Comparison of ENCODE assay signal across 8 mouse cellular contexts in the genomic region with DNA sequence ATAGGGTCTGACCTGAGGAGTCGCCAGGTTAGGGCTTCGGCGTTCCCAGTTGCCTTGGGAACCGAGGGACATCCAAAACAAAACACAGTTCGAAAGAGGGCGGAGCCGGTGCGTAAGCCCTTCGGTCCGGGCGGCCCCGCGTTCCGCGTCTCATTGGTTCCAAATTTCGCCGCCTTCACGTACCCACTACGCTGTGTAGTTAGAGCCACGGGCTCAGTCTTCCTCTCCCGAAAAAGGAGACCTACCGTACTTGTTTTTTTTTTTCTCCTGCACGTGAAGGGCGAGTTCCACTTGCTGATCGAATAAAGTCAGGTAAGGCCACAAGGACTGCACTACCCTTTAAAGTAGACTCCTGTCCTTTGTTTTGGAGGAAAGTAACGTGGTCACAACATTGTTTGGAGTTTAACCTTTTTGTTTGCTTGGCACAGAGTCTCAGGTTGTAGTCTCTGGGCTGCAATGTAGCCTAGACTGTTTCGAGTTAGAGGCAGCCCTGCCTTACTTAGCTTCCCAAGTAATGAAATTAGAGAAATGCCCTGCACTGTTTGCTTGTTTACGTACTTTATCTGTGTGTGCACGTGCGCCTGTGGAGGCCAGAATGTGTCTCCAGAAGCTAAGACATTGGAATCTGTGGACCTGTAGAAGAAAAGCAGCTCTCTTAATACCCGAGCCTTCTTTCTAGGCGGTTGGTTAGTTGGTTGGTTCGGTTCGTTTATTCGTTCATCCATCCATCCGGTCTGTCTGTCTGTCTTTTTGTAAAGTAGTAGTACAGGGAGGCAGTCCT. TPM values are rescaled to one million over a fixed set of nuclear protein-coding genes. Genes with fewer than 3 reads are reported as not detected.
DNase-seq lines count a peak whose midpoint lies in the region; ATAC-seq and TF ChIP-seq lines count a peak whose summit lies in the region.

No protein-coding gene starts in this region.

- H3K4me3 ChIP-seq in hindbrain, embryonic 12.5 days: peak overlapping the region; percentile 41

- DNase-seq in Patski (ENCODE audit: low read depth, low spot score): no peak
- peak; percentile 82 to 86 for DNase-seq in cerebellum, postnatal 10 days
- peak; percentile 44 to 68 for DNase-seq in frontal cortex, postnatal 10 days (ENCODE audit: low spot score in 2 of 2)
- DNase-seq in layer of hippocampus, postnatal 14 days (ENCODE audit: low spot score in 2 of 2): peak; percentile 65 to 73
- DNase-seq in lung, postnatal 10 days: peak; percentile 93
- DNase-seq in ovary, postnatal 14 days (ENCODE audit: low spot score): peak; percentile 75
- peak; percentile 55 to 71 for DNase-seq in thymus, postnatal 10 days (ENCODE audit: low spot score in 2 of 2)

- in situ Hi-C loops in Patski (cut with MboI; ENCODE audit: low pct_unique_long_range_greater_than_20kb): no loop called here

- H3K27ac ChIP-seq in hindbrain, embryonic 12.5 days: no peak overlapping the region

- H3K9ac ChIP-seq in hindbrain, embryonic 12.5 days: peak overlapping the region; percentile 56

- H3K36me3 ChIP-seq in hindbrain, embryonic 12.5 days: 0 out of 2 replicates have a peak, but pooled peaks cover 4% of the 10 kb centered on the region

- H3K9me3 ChIP-seq in hindbrain, embryonic 12.5 days (replicated peaks): no peaks in the 10 kb centered on the region

- H3K27me3 ChIP-seq in Patski: no peaks in the 10 kb centered on the region
- no peaks in the 10 kb centered on the region for H3K27me3 ChIP-seq in hindbrain, embryonic 12.5 days

- WGBS in hindbrain, embryonic 12.5 days: 6% methylated on average over 36 of the region's 36 CpGs

- TF ChIP-seq CTCF in Patski (IDR thresholded peaks at IDR 0.05): no peak

- peak; percentile 91 for ATAC-seq in Patski
- ATAC-seq in hindbrain, embryonic 12.5 days (ENCODE audit: low FRiP score): peak; percentile 89

- CTCF ChIA-PET in Patski (lab: Charles Lee): interaction anchor here (1.4 kb wide), 1 partner anchor 233 kb away, joined by 4 read pairs; no protein-coding TSS in a partner anchor

- peak overlapping the region; percentile 65 for H3K4me2 ChIP-seq in hindbrain, embryonic 12.5 days (replicated peaks)

- H3K4me1 ChIP-seq in hindbrain, embryonic 12.5 days: peaks cover 3% of the 10 kb centered on the region

- POLR2A ChIA-PET in Patski (lab: Charles Lee): no interaction called here

RNA-seq across cellular contexts. Expression of gene Etfbkmt, which starts 1.9 kb away (rescaled TPM):
- polyA plus RNA-seq in Patski (2021): 13.5 TPM
- polyA plus RNA-seq in hindbrain, embryonic 12.5 days (2016; fragmentation: Nextera tagmentation; extraction: Ambion mirVana): 8.5 and 8.8 TPM in 2 replicates
- 1 to 10 TPM; 2.9 to 3.0 TPM for total RNA-seq in layer of hippocampus, postnatal 14 days (2021)

RNA-seq across cellular contexts. Expression of gene Gm10203, which starts 11.6 kb away (rescaled TPM):
- polyA plus RNA-seq in Patski (2021): not detected
- not detected in 2 replicates for polyA plus RNA-seq in hindbrain, embryonic 12.5 days (2016; fragmentation: Nextera tagmentation; extraction: Ambion mirVana)
- total RNA-seq in layer of hippocampus, postnatal 14 days (2021): not detected

RNA-seq across cellular contexts. Expression of gene Dennd5b, which starts 40.1 kb away (rescaled TPM):
- polyA plus RNA-seq in Patski (2021): 6.4 TPM
- polyA plus RNA-seq in hindbrain, embryonic 12.5 days (2016; fragmentation: Nextera tagmentation; extraction: Ambion mirVana): 19.1 and 20.2 TPM in 2 replicates
- total RNA-seq in layer of hippocampus, postnatal 14 days (2021): 10 to 100 TPM; 37.6 to 43.7 TPM

RNA-seq across cellular contexts. Expression of gene Amn1, which starts 46.9 kb away (rescaled TPM):
- polyA plus RNA-seq in Patski (2021): 21.9 TPM
- polyA plus RNA-seq in hindbrain, embryonic 12.5 days (2016; fragmentation: Nextera tagmentation; extraction: Ambion mirVana): 79.8 and 82.9 TPM in 2 replicates
- 10 to 100 TPM; 31.4 to 32.4 TPM for total RNA-seq in layer of hippocampus, postnatal 14 days (2021)
